Mouse (Mus musculus) thymus, adult 18-20 months (tissue): ENCODE measurements around the gene Chst14.
A peak's percentile ranks its signal among the peaks of the same experiment; 100 is the strongest.

Experiments used
- DNase-seq, 2 experiments: peaks; one replicate each; pipeline ENCODE4 v3.0.0; 2022; ENCODE audit warnings: mixed read lengths in 2 of 2

Gene Chst14

DNA sequence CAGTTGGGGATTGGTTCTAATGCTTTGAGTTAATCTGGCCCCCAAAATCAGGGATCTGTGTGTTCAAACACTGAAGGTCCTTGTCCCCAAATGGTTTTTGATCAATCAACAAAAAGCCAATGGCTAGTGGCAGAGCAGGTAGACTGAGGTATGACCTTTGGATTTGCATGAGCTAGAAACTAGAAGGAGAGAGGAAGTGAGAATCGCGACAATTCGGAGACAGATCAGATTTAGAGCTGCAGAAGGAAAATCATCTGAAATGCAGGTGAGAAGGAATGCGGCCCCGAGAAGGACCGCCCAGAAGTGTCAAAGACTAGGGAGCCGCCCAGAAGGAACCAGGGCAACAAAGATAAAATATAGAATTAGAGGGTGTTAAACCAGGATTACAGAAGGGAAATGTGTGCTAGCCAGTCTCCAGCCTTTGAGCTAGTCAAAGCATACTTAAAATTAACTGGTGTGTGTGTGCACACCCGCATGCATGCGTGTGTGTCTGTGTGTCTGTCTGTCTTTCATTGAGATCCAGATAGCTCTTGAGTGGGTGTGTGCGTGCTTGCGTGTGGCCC, 43.4 kb downstream of the Chst14 start:
- DNase-seq, result no peak

DNA sequence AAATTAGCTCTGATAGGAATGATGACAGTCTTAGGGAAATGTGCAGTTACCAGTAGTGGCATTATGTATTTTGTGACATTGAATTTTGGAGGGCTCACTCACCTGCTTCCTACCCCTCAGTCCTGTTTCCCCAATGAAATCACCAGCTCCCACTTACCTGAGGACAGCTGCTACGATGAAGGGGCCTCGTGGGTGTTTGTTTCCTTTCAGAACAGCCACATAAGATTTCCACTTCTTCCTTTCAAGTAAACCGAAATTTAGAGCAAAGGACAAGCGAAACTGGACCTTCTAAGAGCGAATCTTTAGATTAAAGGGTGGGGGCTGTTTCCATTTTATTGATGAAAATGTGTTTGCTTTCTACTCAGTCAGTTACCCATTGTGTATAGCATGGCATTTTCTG, 45.8 kb downstream of the Chst14 start:
- no peak for DNase-seq

GRCm38 (mm10) chr2:118972687-118973376, 46.5 kb downstream of the Chst14 start:
- peak; percentile 67 to 70 for DNase-seq

DNA sequence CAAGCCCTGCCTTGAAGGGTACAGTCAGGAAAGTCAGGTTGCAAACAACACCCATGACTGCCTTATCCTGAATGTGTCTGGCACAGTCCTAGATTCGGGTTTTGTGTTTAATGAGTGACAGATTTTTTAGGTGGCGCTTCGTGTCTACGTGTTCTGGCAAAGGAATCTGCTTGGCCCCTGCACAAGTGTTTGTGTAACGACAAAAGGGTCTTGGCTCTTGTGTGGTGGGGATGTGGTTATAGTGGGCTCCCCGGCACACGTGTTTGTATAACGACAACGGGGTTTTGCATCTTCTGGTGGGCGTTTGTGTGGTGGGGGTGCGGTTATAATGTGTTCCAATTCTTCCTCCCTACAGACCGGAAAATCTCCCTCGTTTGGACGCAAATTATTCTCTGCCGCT, 49.6 kb downstream of the Chst14 start:
- DNase-seq, result no peak

GRCm38 (mm10) chr2:118976282-118976929, 50.1 kb downstream of the Chst14 start:
- peak; percentile 77 to 86 for DNase-seq

DNA sequence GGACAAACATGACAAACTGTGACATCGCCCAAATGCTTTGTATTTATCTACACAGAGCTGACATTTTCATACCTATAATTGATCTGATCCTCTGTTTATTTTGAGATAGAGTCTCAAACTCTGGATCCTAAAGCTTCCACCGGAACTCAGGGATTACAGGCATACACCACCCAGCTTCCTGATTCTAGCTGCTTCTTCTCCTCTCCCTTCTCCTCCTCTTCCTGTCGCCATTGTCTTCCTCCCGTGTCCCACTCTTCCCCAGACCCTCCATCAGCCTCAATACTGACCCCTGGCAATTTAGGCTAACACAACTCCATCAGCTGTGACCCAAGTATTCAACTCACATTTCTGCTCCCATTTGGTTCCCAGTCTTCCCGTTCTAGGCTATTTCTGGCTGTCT, 50.6 kb downstream of the Chst14 start:
- DNase-seq, result no peak

DNA sequence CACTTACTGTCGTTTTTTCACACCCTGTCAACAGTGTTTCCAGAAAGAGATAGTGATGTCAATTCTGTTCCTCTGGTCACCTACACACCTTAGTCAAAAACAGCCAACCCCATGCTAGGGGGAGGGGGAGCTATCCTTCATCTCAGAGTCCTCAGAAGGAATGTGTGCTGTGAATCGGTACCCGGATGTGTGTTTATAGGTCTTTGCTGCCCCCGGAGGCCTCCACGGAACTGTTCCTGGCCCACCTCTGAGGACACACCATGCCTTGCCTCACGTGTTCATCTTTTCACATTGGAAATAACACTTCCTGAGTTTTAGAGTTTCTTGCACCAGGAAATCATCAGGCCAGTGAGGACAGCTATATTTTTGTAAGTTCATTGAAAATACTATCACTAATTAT, 51.8 kb downstream of the Chst14 start:
- DNase-seq, result no peak
